Mouse (Mus musculus) inflammation-experienced regulatory T-cells, adult 6 months (primary cell): ENCODE data around the gene Nr3c2. TPM values are rescaled to one million over a fixed set of nuclear protein-coding genes. Genes with fewer than 3 reads are reported as not detected.

ENCODE experiments used
- ATAC-seq: one replicate; pipeline ENCODE4 v1.8.0; 2017
- polyA plus RNA-seq, 3 experiments: library from polyadenylated mRNA; unstranded; fragments of 100-300 nt; shearing (Covaris generic); gene quantifications; one replicate each; pipeline ENCODE4 v1.2.1; 2017

The Nr3c2 gene
- polyA plus RNA-seq, 3 experiments from 2014 or later: 2.2 to 7.4 (median 4.9) TPM

GRCm38 (mm10) chr8:77256450-77257084, 357.3 kb downstream of the Nr3c2 start:
- ATAC-seq: no peak

GRCm38 (mm10) chr8:77257085-77257451, 357.8 kb downstream of the Nr3c2 start:
- no peak for ATAC-seq

- ATAC-seq: no peak
Observed at GRCm38 (mm10) chr8:77261215-77261614, 362.0 kb downstream of the Nr3c2 start.

GRCm38 (mm10) chr8:77262216-77263009, 363.2 kb downstream of the Nr3c2 start:
- no peak for ATAC-seq

GRCm38 (mm10) chr8:77267941-77268405, 368.7 kb downstream of the Nr3c2 start:
- ATAC-seq: peak; percentile 83

GRCm38 (mm10) chr8:77272136-77272535, 372.9 kb downstream of the Nr3c2 start:
- no peak for ATAC-seq

- ATAC-seq: no peak
Observed at GRCm38 (mm10) chr8:77275571-77275970, 376.3 kb downstream of the Nr3c2 start.

- ATAC-seq: no peak
Observed at GRCm38 (mm10) chr8:77276827-77277226, 377.6 kb downstream of the Nr3c2 start.

GRCm38 (mm10) chr8:77278246-77278645, 379.0 kb downstream of the Nr3c2 start:
- ATAC-seq: no peak

- peak; percentile 23 for ATAC-seq
Observed at GRCm38 (mm10) chr8:77279977-77280376, 380.7 kb downstream of the Nr3c2 start.

- ATAC-seq: peak; percentile 81
Observed at GRCm38 (mm10) chr8:77282605-77283236, 383.5 kb downstream of the Nr3c2 start.

GRCm38 (mm10) chr8:77284473-77284872, 385.2 kb downstream of the Nr3c2 start:
- no peak for ATAC-seq

- ATAC-seq: peak; percentile 20
Observed at GRCm38 (mm10) chr8:77288065-77288464, 388.8 kb downstream of the Nr3c2 start.

GRCm38 (mm10) chr8:77288492-77288891, 389.2 kb downstream of the Nr3c2 start:
- no peak for ATAC-seq

- ATAC-seq: peak; percentile 34
Observed at GRCm38 (mm10) chr8:77292120-77292519, 392.9 kb downstream of the Nr3c2 start.

GRCm38 (mm10) chr8:77292649-77293048, 393.4 kb downstream of the Nr3c2 start:
- ATAC-seq: peak; percentile 84

- no peak for ATAC-seq
Observed at GRCm38 (mm10) chr8:77294599-77294998, 395.4 kb downstream of the Nr3c2 start.
